Mouse (Mus musculus) midbrain, embryonic 16.5 days (tissue): ENCODE measurements at regions not wholly inside any gene's neighbourhood (a gene's known extent, or its start where the extent isn't known, plus 50 kb on each side); places are given as distances from the start of the nearest gene placed in this dataset.
A peak's percentile ranks its signal among the peaks of the same experiment; 100 is the strongest.

ENCODE experiments used
- ATAC-seq: fragments of 200-750 bp; cut with Nextera tagmentation; 2 replicates; pipeline ENCODE4 v1.8.0; 2017; ENCODE audit warnings: moderate TSS enrichment
- H3K27ac ChIP-seq: fragments of 300-500 bp; sonication (generic); 2 replicates; pipeline ENCODE4 v1.5.1; 2014; ENCODE audit warnings: mild to moderate bottlenecking, low read length, mixed read lengths
- H3K27me3 ChIP-seq: fragments of 300-500 bp; sonication (generic); 2 replicates; pipeline ENCODE4 v1.6.1; 2014; ENCODE audit warnings: low read depth, low read length, mixed read lengths; ENCODE audit not compliant: control insufficient read depth, insufficient read depth
- H3K36me3 ChIP-seq: fragments of 300-500 bp; sonication (generic); 2 replicates; pipeline ENCODE4 v1.6.1; 2014; ENCODE audit warnings: mild to moderate bottlenecking, low read length, moderate library complexity, mixed read lengths; ENCODE audit not compliant: control insufficient read depth, insufficient read depth
- H3K4me1 ChIP-seq: fragments of 300-500 bp; sonication (generic); 2 replicates; pipeline ENCODE4 v1.6.1; 2014; ENCODE audit warnings: mild to moderate bottlenecking, low read length, mixed read lengths; ENCODE audit not compliant: control insufficient read depth, insufficient read depth
- H3K4me2 ChIP-seq: fragments of 300-500 bp; sonication (generic); 2 replicates; pipeline ENCODE4 v1.6.1; 2014; ENCODE audit warnings: mild to moderate bottlenecking, low read length, mixed read lengths
- H3K4me3 ChIP-seq: fragments of 300-500 bp; sonication (generic); 2 replicates; pipeline ENCODE4 v1.5.1; 2014; ENCODE audit warnings: low read depth, mild to moderate bottlenecking, low read length, moderate library complexity, mixed read lengths
- H3K9ac ChIP-seq: fragments of 300-500 bp; sonication (generic); 2 replicates; pipeline ENCODE4 v1.6.1; 2014; ENCODE audit warnings: low read depth, low read length, mixed read lengths
- H3K9me3 ChIP-seq: fragments of 300-500 bp; sonication (generic); replicated peaks from 2 replicates; pipeline ENCODE4 v1.6.1; 2014; ENCODE audit warnings: mild to moderate bottlenecking, low read length, mixed read lengths; ENCODE audit not compliant: control insufficient read depth, poor library complexity, severe bottlenecking
- WGBS: fragments of 180-500 bp; shearing (Covaris S2); extraction: QIAGEN DNeasy Blood & Tissue Kit; methylation state at CpG from one replicate; pipeline ENCODE4 v1.1.7; 2014; 5-methylcytosine and 5-hydroxymethylcytosine counted together

DNA sequence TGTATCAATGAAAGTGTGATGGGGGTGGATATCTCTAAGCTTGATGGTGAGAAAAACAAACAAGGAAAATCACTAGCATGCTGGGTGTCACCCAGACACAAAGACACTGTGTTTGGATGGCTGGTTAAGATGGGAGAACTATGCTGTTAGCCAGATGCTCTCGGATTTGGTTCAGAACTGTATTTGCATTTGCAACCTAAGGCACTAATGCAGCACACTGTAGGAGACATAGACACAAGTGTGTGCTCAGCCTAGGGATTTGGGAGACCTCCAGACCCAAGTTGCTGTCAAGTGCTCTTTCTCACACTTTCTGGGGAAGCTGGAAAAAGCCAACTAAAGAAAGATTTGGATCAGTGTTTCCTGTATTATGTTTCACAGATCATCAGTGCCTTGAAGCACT, 173.1 kb upstream of the Prkcq start:
- H3K9ac ChIP-seq = no peak overlapping the region
- H3K4me1 ChIP-seq = no peaks in the 10 kb centered on the region
- H3K36me3 ChIP-seq = no peaks in the 10 kb centered on the region; the same call in 1 of the 2 replicates
- H3K9me3 ChIP-seq = no peaks in the 10 kb centered on the region
- H3K4me2 ChIP-seq = no peak overlapping the region
- ATAC-seq = no peak
- H3K4me3 ChIP-seq = no peak overlapping the region
- H3K27me3 ChIP-seq = no peaks in the 10 kb centered on the region
- WGBS = 61% methylated on average over 1 of the region's 1 CpGs
- H3K27ac ChIP-seq = no peak overlapping the region

- H3K9me3 ChIP-seq = no peaks in the 10 kb centered on the region
- no peaks in the 10 kb centered on the region for H3K36me3 ChIP-seq
- H3K4me3 ChIP-seq = no peak overlapping the region
- H3K4me2 ChIP-seq = no peak overlapping the region
- WGBS = 76% methylated on average over 1 of the region's 1 CpGs
- no peaks in the 10 kb centered on the region for H3K27me3 ChIP-seq
- no peak overlapping the region for H3K27ac ChIP-seq
- ATAC-seq = no peak
- H3K4me1 ChIP-seq = no peaks in the 10 kb centered on the region
- H3K9ac ChIP-seq = no peak overlapping the region
Measured at GRCm38 (mm10) chr2:10999217-10999618, 172.7 kb upstream of the Prkcq start.

DNA sequence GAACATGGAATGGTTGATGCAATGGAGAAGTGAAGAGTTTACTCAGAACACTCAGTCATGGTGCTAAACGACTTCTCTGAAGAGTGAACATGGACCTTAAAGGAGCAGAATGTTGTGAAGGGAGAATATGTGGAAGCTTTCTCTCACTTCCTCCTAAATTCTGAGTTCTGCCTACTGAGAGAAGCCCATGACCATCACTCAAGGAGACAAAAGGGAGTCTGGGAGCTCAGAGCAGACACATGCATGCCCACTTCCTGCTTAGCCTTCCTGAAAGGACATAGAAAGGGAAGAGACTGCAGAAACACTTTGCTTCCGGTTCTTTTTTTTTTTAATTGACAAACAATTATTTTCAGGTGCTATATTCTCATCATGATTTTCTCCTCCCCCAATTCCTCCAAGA, 166.1 kb upstream of the Prkcq start:
- no peak overlapping the region for H3K9ac ChIP-seq
- H3K36me3 ChIP-seq = no peaks in the 10 kb centered on the region
- no peak overlapping the region for H3K27ac ChIP-seq
- H3K4me3 ChIP-seq = no peak overlapping the region
- no peaks in the 10 kb centered on the region for H3K4me1 ChIP-seq
- ATAC-seq = no peak
- no peaks in the 10 kb centered on the region for H3K9me3 ChIP-seq
- H3K27me3 ChIP-seq = no peaks in the 10 kb centered on the region
- no peak overlapping the region for H3K4me2 ChIP-seq
- WGBS = 91% methylated on average over 2 of the region's 2 CpGs

DNA sequence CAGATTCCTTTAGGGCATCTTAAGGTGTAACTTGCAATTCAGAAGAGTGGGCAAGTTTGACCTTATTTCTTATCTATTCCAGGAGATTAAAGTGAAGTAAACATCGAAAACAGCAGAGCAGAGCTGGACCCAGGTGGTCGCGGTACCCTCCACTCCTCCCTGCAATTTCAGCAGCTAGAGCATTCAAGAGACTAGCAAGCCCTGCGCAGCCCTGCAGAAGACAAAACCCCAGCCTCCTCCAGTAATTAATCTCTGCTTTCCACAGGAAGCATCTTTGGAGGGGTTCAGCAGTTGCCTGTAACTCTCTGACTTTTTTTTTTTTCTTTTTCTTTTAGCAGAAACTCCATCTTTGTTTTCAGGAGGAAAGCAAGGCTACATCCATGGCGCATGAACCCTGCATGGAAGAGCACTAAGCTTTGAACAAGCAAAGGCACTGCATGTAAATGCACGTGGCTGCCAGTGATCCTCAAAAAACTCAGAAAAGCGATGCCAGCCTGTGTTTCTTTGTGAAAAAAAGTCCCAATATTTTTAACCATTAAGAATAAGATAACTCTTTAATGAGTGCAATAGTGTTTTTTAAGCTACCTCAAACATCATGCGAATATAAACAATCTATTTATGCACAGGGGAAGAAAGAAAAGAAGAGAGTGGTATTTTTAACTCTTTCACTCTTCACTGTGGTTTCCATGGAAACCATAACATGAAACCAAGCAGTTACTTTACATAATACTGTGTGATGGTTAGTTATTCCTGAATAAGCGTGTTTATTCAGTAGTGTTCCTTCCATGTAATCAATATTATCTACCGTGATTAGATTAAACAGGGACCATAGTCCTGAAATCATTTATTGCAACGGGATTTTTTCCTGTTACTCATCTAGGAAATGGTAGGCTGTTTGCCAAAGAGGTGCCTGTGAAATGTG, 160.6 kb upstream of the Prkcq start:
- Histone ChIP-seq H3K27ac (no peak overlapping the region), H3K9me3 (no peaks in the 10 kb centered on the region), H3K36me3 (no peaks in the 10 kb centered on the region), H3K27me3 (no peaks in the 10 kb centered on the region), H3K4me1 (peaks cover 5% of the 10 kb centered on the region), H3K4me2 (no peak overlapping the region), H3K4me3 (no peak overlapping the region), H3K9ac (no peak overlapping the region)
- peak; percentile 77 for ATAC-seq
- WGBS = 39% methylated on average over 11 of the region's 11 CpGs

GRCm38 (mm10) chr2:11012312-11012860, 159.5 kb upstream of the Prkcq start:
- peaks cover 5% of the 10 kb centered on the region for H3K4me1 ChIP-seq
- no peak overlapping the region for H3K27ac ChIP-seq
- H3K4me2 ChIP-seq = no peak overlapping the region
- no peak for ATAC-seq
- no peak overlapping the region for H3K9ac ChIP-seq
- 67% methylated on average over 4 of the region's 4 CpGs for WGBS
- H3K36me3 ChIP-seq = no peaks in the 10 kb centered on the region
- H3K9me3 ChIP-seq = no peaks in the 10 kb centered on the region
- H3K4me3 ChIP-seq = no peak overlapping the region
- no peaks in the 10 kb centered on the region for H3K27me3 ChIP-seq

GRCm38 (mm10) chr2:11013154-11013553, 158.8 kb upstream of the Prkcq start:
- WGBS = 89% methylated on average over 3 of the region's 3 CpGs

DNA sequence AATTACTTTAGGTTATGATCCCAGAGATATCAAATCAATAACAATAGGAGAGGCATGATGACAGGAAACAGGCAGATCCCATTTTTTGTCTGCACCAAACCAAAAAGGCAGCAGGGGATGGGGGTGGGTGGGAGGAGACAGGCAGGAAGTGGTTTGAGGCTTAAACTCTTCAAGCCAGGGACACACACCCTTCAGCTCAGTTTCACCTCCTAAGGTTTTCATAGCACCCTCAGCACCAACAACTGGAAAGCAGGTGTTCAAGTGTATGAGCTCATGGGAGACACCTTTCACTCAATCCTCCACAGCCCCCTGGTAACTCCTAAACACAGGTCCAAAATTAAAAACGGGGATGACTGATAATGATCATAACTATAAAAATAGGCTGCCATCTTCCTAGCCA, 155.5 kb upstream of the Prkcq start:
- WGBS = 83% methylated on average over 1 of the region's 1 CpGs

More at GRCm38 (mm10) chr2:11013154-11013553, 158.8 kb upstream of the Prkcq start:
- no peak overlapping the region for H3K9ac ChIP-seq
- H3K4me2 ChIP-seq = no peak overlapping the region
- ATAC-seq = no peak
- no peaks in the 10 kb centered on the region for H3K9me3 ChIP-seq
- no peak overlapping the region for H3K4me3 ChIP-seq
- H3K27ac ChIP-seq = no peak overlapping the region
- no peaks in the 10 kb centered on the region for H3K36me3 ChIP-seq
- peaks cover 5% of the 10 kb centered on the region for H3K4me1 ChIP-seq
- no peaks in the 10 kb centered on the region for H3K27me3 ChIP-seq

GRCm38 (mm10) chr2:11032891-11033290, 139.0 kb upstream of the Prkcq start:
- H3K27me3 ChIP-seq = no peaks in the 10 kb centered on the region
- H3K4me2 ChIP-seq = no peak overlapping the region
- H3K27ac ChIP-seq = no peak overlapping the region
- H3K36me3 ChIP-seq = no peaks in the 10 kb centered on the region
- H3K4me3 ChIP-seq = no peak overlapping the region
- 88% methylated on average over 4 of the region's 4 CpGs for WGBS
- no peak for ATAC-seq
- H3K4me1 ChIP-seq = peaks cover 11% of the 10 kb centered on the region
- no peaks in the 10 kb centered on the region for H3K9me3 ChIP-seq
- no peak overlapping the region for H3K9ac ChIP-seq

More for the DNA sequence above, 155.5 kb upstream of the Prkcq start:
- H3K4me2 ChIP-seq = no peak overlapping the region
- H3K36me3 ChIP-seq = no peaks in the 10 kb centered on the region
- H3K4me3 ChIP-seq = no peak overlapping the region
- no peak overlapping the region for H3K27ac ChIP-seq
- peaks cover 5% of the 10 kb centered on the region for H3K4me1 ChIP-seq
- H3K9me3 ChIP-seq = no peaks in the 10 kb centered on the region
- no peaks in the 10 kb centered on the region for H3K27me3 ChIP-seq
- no peak for ATAC-seq
- H3K9ac ChIP-seq = no peak overlapping the region

DNA sequence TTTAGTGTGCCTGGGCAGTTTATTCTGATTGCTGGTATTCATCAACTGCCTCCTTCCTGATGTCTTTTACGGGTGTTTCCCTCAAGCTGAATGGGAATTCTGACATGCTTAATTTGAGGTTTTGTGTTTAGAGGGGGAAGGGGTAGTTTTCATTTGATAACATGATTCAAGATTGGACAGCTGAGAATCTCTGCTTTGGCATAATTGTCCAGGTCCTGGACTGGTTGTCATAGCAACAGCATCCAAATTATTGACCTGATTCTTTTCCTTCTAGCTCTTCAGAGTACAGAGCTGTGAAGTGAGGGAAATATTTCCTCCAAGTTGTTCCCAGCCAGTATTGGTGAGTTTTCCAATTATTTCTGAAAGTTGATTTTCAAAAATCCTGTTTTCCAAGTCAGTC, 137.7 kb upstream of the Prkcq start:
- no peak overlapping the region for H3K4me2 ChIP-seq
- no peak overlapping the region for H3K4me3 ChIP-seq
- no peak overlapping the region for H3K9ac ChIP-seq
- peak overlapping the region; percentile 43 for H3K27ac ChIP-seq
- H3K9me3 ChIP-seq = no peaks in the 10 kb centered on the region
- H3K4me1 ChIP-seq = peaks cover 13% of the 10 kb centered on the region
- 6% methylated on average over 1 of the region's 1 CpGs for WGBS
- no peaks in the 10 kb centered on the region for H3K27me3 ChIP-seq
- H3K36me3 ChIP-seq = no peaks in the 10 kb centered on the region
- peak; percentile 52; the same call in 1 of the 2 replicates for ATAC-seq
